8 mouse cellular contexts compared by ENCODE assay signal in the genomic region with DNA sequence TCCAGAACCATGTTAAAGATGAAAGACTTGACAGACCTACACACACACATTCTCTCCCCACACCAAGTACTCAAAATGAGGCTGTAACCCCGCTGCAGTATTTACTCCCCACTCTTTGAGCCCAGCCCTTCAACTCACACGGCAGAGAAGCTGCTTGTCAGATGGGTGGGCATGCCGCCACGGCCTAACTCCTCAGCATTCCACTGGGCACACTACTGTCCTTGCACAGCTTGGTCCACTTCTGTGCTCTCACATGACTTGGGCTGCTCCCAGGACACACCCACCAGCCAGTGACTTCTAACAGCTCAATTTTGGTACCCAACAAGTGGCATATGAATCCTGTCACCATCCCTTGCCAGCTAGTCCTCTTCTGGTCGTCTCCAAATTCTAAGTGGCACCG. TPM values are rescaled to one million over a fixed set of nuclear protein-coding genes. Genes with fewer than 3 reads are reported as not detected.
DNase-seq lines count a peak whose midpoint lies in the region; ATAC-seq and TF ChIP-seq lines count a peak whose summit lies in the region.

No protein-coding gene starts in this region.

- ATAC-seq in intestine, postnatal 0 days, result no peak
- ATAC-seq in limb, embryonic 14.5 days (ENCODE audit: low FRiP score, low read depth), result no peak
- no peak for ATAC-seq in neural tube, embryonic 13.5 days (ENCODE audit: low read depth)

- peak overlapping the region; percentile 32; the same call in 1 of the 2 replicates for H3K4me2 ChIP-seq in intestine, postnatal 0 days (replicated peaks; ENCODE audit: low read depth)
- no peak overlapping the region for H3K4me2 ChIP-seq in limb, embryonic 14.5 days (replicated peaks; ENCODE audit: low read depth, low read length, severe bottlenecking)
- H3K4me2 ChIP-seq in neural tube, embryonic 13.5 days, result 0 out of 2 replicates have a peak overlapping the region, but pooled peaks have one; percentile 11

- no peak for DNase-seq in thymus, adult 2 months
- DNase-seq in thymus, postnatal 10 days (ENCODE audit: low spot score in 2 of 2), result no peak
- DNase-seq in cerebellum, adult 11-12 months, result peak; percentile 76
- peak; percentile 78 for DNase-seq in gastrocnemius, postnatal 14 days
- DNase-seq in limb, embryonic 14.5 days (ENCODE audit: low spot score), result no peak
- no peak for DNase-seq in T-cell, adult 2 months (ENCODE audit: low spot score)

- intact Hi-C loops in gastrocnemius, postnatal 14 days (cut with DNase I; ENCODE audit: low total_unique reads), result no loop called here

- no peak overlapping the region for H3K9ac ChIP-seq in intestine, postnatal 0 days (ENCODE audit: low read depth, low read length)
- H3K9ac ChIP-seq in limb, embryonic 14.5 days (ENCODE audit: low read depth, low read length, severe bottlenecking), result no peak overlapping the region
- H3K9ac ChIP-seq in neural tube, embryonic 13.5 days, result no peak overlapping the region

- TF ChIP-seq CTCF in thymus, adult 2 months (IDR thresholded peaks at IDR 0.05; ENCODE audit: borderline replicate concordance, control insufficient read depth, extremely low read depth, insufficient read depth, low read length, poor library complexity), result no peak
- TF ChIP-seq CTCF in intestine, postnatal 0 days (IDR thresholded peaks at IDR 0.05; ENCODE audit: low read depth), result no peak

- no peaks in the 10 kb centered on the region for H3K9me3 ChIP-seq in intestine, postnatal 0 days (ENCODE audit: control insufficient read depth)
- no peaks in the 10 kb centered on the region for H3K9me3 ChIP-seq in limb, embryonic 14.5 days (ENCODE audit: control insufficient read depth, low read length)
- no peaks in the 10 kb centered on the region for H3K9me3 ChIP-seq in neural tube, embryonic 13.5 days

- 36% methylated on average over 6 of the region's 6 CpGs for WGBS in thymus, adult 2 months
- WGBS in intestine, postnatal 0 days, result 35% methylated on average over 6 of the region's 6 CpGs
- WGBS in limb, embryonic 14.5 days, result 36% methylated on average over 6 of the region's 6 CpGs
- WGBS in neural tube, embryonic 13.5 days, result 58% methylated on average over 6 of the region's 6 CpGs

- H3K36me3 ChIP-seq in thymus, adult 2 months (ENCODE audit: control insufficient read depth, insufficient read depth, low read length), result no peaks in the 10 kb centered on the region
- no peaks in the 10 kb centered on the region for H3K36me3 ChIP-seq in intestine, postnatal 0 days (ENCODE audit: control insufficient read depth, insufficient read depth)
- peaks cover 9% of the 10 kb centered on the region; the same call in 1 of the 2 replicates for H3K36me3 ChIP-seq in limb, embryonic 14.5 days (ENCODE audit: control insufficient read depth, insufficient read depth, low read length)
- H3K36me3 ChIP-seq in neural tube, embryonic 13.5 days, result no peaks in the 10 kb centered on the region

- H3K4me1 ChIP-seq in thymus, adult 2 months (replicated peaks; ENCODE audit: control insufficient read depth, insufficient read depth, low read length), result peaks cover 23% of the 10 kb centered on the region
- 0 out of 2 replicates have a peak, but pooled peaks cover 4% of the 10 kb centered on the region for H3K4me1 ChIP-seq in intestine, postnatal 0 days (replicated peaks; ENCODE audit: control insufficient read depth, insufficient read depth, low read length)
- H3K4me1 ChIP-seq in limb, embryonic 14.5 days (ENCODE audit: control insufficient read depth, insufficient read depth, low read length), result peaks cover 18% of the 10 kb centered on the region
- H3K4me1 ChIP-seq in neural tube, embryonic 13.5 days (replicated peaks), result peaks cover 31% of the 10 kb centered on the region

- H3K27ac ChIP-seq in thymus, adult 2 months (ENCODE audit: control insufficient read depth, insufficient read depth, low read length), result peak overlapping the region; percentile 9
- no peak overlapping the region for H3K27ac ChIP-seq in intestine, postnatal 0 days (ENCODE audit: low read depth, low read length)
- 0 out of 2 replicates have a peak overlapping the region, but pooled peaks have one; percentile 38 for H3K27ac ChIP-seq in limb, embryonic 14.5 days (replicated peaks; ENCODE audit: low read depth, low read length)
- H3K27ac ChIP-seq in neural tube, embryonic 13.5 days (replicated peaks), result peak overlapping the region; percentile 54

- H3K27me3 ChIP-seq in thymus, adult 2 months (ENCODE audit: control insufficient read depth, insufficient read depth, low read length), result no peaks in the 10 kb centered on the region
- H3K27me3 ChIP-seq in intestine, postnatal 0 days (replicated peaks; ENCODE audit: control insufficient read depth, insufficient read depth, low read length), result no peaks in the 10 kb centered on the region
- no peaks in the 10 kb centered on the region for H3K27me3 ChIP-seq in limb, embryonic 14.5 days (ENCODE audit: control insufficient read depth, insufficient read depth, low read length)
- no peaks in the 10 kb centered on the region for H3K27me3 ChIP-seq in neural tube, embryonic 13.5 days

- no peak for TF ChIP-seq POLR2A in thymus, adult 2 months (IDR thresholded peaks at IDR 0.05; ENCODE audit: control insufficient read depth, extremely low read depth, insufficient read depth, low read length, poor library complexity)
- no peak; the same call in 1 of the 2 replicates for TF ChIP-seq POLR2A in limb, embryonic 14.5 days (IDR thresholded peaks at IDR 0.05; ENCODE audit: borderline replicate concordance, extremely low read depth, insufficient read depth, insufficient read length)

- no peak overlapping the region for H3K4me3 ChIP-seq in thymus, adult 2 months (ENCODE audit: control insufficient read depth, insufficient read depth, low read length)
- no peak overlapping the region for H3K4me3 ChIP-seq in intestine, postnatal 0 days (ENCODE audit: low read depth, low read length)
- H3K4me3 ChIP-seq in limb, embryonic 14.5 days (replicated peaks; ENCODE audit: low read length), result no peak overlapping the region
- H3K4me3 ChIP-seq in neural tube, embryonic 13.5 days, result no peak overlapping the region

RNA-seq across cellular contexts. Expression of gene Bicral, which starts 5.0 kb away (rescaled TPM):
- 19.3 and 28.1 TPM in 2 replicates for polyA plus RNA-seq in thymus, adult 2 months (2012; rRNA removed)
- total RNA-seq in gastrocnemius, postnatal 14 days (2021), result 10 to 100 TPM in 1 of 2 experiments, 1 to 10 TPM in 1; 9.4 to 10.5 TPM
- 2.2 and 2.6 TPM in 2 replicates for polyA plus RNA-seq in intestine, postnatal 0 days (2015; fragmentation: Nextera tagmentation; extraction: Ambion mirVana)
- polyA plus RNA-seq in limb, embryonic 14.5 days (2012; rRNA removed), result 17.2 and 17.7 TPM in 2 replicates
- 5.4 and 8.2 TPM in 2 replicates for polyA plus RNA-seq in limb, embryonic 14.5 days (2014; fragmentation: Nextera tagmentation; extraction: Ambion mirVana)
- polyA plus RNA-seq in neural tube, embryonic 13.5 days (2015; fragmentation: Nextera tagmentation; extraction: Ambion mirVana), result 6.5 and 9.4 TPM in 2 replicates

RNA-seq across cellular contexts. Expression of gene Tbcc, which starts 37.2 kb away (rescaled TPM):
- polyA plus RNA-seq in thymus, adult 2 months (2012; rRNA removed), result 23.7 and 28.5 TPM in 2 replicates
- total RNA-seq in gastrocnemius, postnatal 14 days (2021), result 10 to 100 TPM; 12.9 to 14.5 TPM
- 40.1 and 40.2 TPM in 2 replicates for polyA plus RNA-seq in intestine, postnatal 0 days (2015; fragmentation: Nextera tagmentation; extraction: Ambion mirVana)
- polyA plus RNA-seq in limb, embryonic 14.5 days (2012; rRNA removed), result 27.8 and 28.9 TPM in 2 replicates
- 63.3 and 66.5 TPM in 2 replicates for polyA plus RNA-seq in limb, embryonic 14.5 days (2014; fragmentation: Nextera tagmentation; extraction: Ambion mirVana)
- polyA plus RNA-seq in neural tube, embryonic 13.5 days (2015; fragmentation: Nextera tagmentation; extraction: Ambion mirVana), result 70.7 and 75.4 TPM in 2 replicates

RNA-seq across cellular contexts. Expression of gene Prph2, which starts 57.0 kb away (rescaled TPM):
- polyA plus RNA-seq in thymus, adult 2 months (2012; rRNA removed), result 0.09 and 0.15 TPM in 2 replicates
- total RNA-seq in gastrocnemius, postnatal 14 days (2021), result not detected
- polyA plus RNA-seq in intestine, postnatal 0 days (2015; fragmentation: Nextera tagmentation; extraction: Ambion mirVana), result not detected in 2 replicates
- polyA plus RNA-seq in limb, embryonic 14.5 days (2012; rRNA removed), result not detected in 2 replicates
- polyA plus RNA-seq in limb, embryonic 14.5 days (2014; fragmentation: Nextera tagmentation; extraction: Ambion mirVana), result 0.07 TPM in 1 of 2 replicates, not detected in the other
- polyA plus RNA-seq in neural tube, embryonic 13.5 days (2015; fragmentation: Nextera tagmentation; extraction: Ambion mirVana), result not detected in 2 replicates

Comparison
In these comparisons a context has a peak if more than half of its experiments do, and no peak if none do; other contexts are left out.
1. DNase-seq: peak in cerebellum, adult 11-12 months (single experiment) and gastrocnemius, postnatal 14 days (single experiment); none in thymus, adult 2 months (single experiment), thymus, postnatal 10 days (0 of 2), limb, embryonic 14.5 days (single experiment) and T-cell, adult 2 months (single experiment).